Mouse (Mus musculus) embryonic facial prominence, embryonic 11.5 days (tissue): ENCODE data around the gene Camkmt. TPM values are rescaled to one million over a fixed set of nuclear protein-coding genes. Genes with fewer than 3 reads are reported as not detected.

Experiments used
- ATAC-seq: fragments of 200-750 bp; cut with Nextera tagmentation; replicated peaks from 2 replicates; pipeline ENCODE4 v1.8.0; 2017; ENCODE audit warnings: low read depth; ENCODE audit not compliant: insufficient number of reproducible peaks, low FRiP score, low TSS enrichment
- DNase-seq: peaks from one replicate; pipeline ENCODE4 v3.0.0-alpha.2; 2015; ENCODE audit warnings: low spot score
- H3K27ac ChIP-seq: fragments of 300-500 bp; sonication (generic); replicated peaks from 2 replicates; pipeline ENCODE4 v1.5.1; 2014; ENCODE audit warnings: mild to moderate bottlenecking, low read depth, low read length, control low read depth
- H3K27me3 ChIP-seq: fragments of 300-500 bp; sonication (generic); 2 replicates; pipeline ENCODE4 v1.6.1; 2014; ENCODE audit warnings: mild to moderate bottlenecking, low read length, moderate library complexity, mixed read lengths; ENCODE audit not compliant: control insufficient read depth, insufficient read depth
- H3K36me3 ChIP-seq: fragments of 300-500 bp; sonication (generic); replicated peaks from 2 replicates; pipeline ENCODE4 v1.6.1; 2014; ENCODE audit warnings: low read depth, mild to moderate bottlenecking, low read length, moderate library complexity, mixed read lengths; ENCODE audit not compliant: control insufficient read depth, insufficient read depth
- H3K4me1 ChIP-seq: fragments of 300-500 bp; sonication (generic); 2 replicates; pipeline ENCODE4 v1.6.1; 2014; ENCODE audit warnings: low read length, mixed read lengths; ENCODE audit not compliant: control insufficient read depth, insufficient read depth
- H3K4me2 ChIP-seq: fragments of 300-500 bp; sonication (generic); 2 replicates; pipeline ENCODE4 v1.6.1; 2014; ENCODE audit warnings: low read depth, mild to moderate bottlenecking, control low read depth, low read length, moderate library complexity
- H3K4me3 ChIP-seq: fragments of 300-500 bp; sonication (generic); 2 replicates; pipeline ENCODE4 v1.5.1; 2014; ENCODE audit warnings: low read depth, low read length, control low read depth
- H3K9ac ChIP-seq: fragments of 300-500 bp; sonication (generic); replicated peaks from 2 replicates; pipeline ENCODE4 v1.6.1; 2014; ENCODE audit warnings: mild to moderate bottlenecking, control low read depth, low read length
- H3K9me3 ChIP-seq: fragments of 300-500 bp; sonication (generic); replicated peaks from 2 replicates; pipeline ENCODE4 v1.6.1; 2016; ENCODE audit warnings: mild to moderate bottlenecking, low read length, inconsistent platforms, mixed read lengths; ENCODE audit not compliant: control insufficient read depth
- WGBS: fragments of 180-500 bp; shearing (Covaris S2); extraction: QIAGEN DNeasy Blood & Tissue Kit; methylation state at CpG from one replicate; pipeline ENCODE4 v1.1.7; 2014; 5-methylcytosine and 5-hydroxymethylcytosine counted together
- polyA plus RNA-seq: library from polyadenylated mRNA; unstranded; fragments of >200 nt; fragmentation: Nextera tagmentation; extraction: Ambion mirVana; gene quantifications from 2 replicates; pipeline ENCODE4 v1.2.1, GENCODE M21; 2014

Gene Camkmt
- polyA plus RNA-seq, 1 experiment from 2014 or later = 16.8 TPM

DNA sequence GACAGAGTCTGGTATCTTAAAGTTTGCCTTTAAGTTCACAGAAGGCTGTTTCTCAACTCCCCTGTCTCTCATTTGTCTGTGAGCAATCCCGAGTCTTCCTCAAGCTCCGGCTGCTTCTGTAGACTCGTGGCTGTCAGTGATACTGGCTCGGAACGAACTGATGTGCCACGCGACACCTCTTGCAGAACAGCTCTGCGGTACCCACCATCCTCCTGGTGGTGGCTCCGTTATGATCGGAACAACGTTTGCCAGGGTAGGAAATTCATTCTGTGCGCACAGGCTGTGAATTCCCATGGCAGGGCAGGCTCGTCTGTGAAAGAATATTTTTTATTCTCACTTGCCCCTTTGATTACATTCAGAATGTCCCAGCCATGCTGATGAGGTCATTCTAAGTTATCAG lies 221.0 kb downstream of the Camkmt start:
- ATAC-seq = no peak
- DNase-seq = peak; percentile 3
- no peak overlapping the region for H3K4me3 ChIP-seq
- H3K4me2 ChIP-seq = no peak overlapping the region
- H3K27me3 ChIP-seq = no peaks in the 10 kb centered on the region
- H3K27ac ChIP-seq = no peak overlapping the region
- no peaks in the 10 kb centered on the region for H3K9me3 ChIP-seq
- no peak overlapping the region for H3K9ac ChIP-seq
- WGBS = 84% methylated on average over 13 of the region's 13 CpGs
- H3K4me1 ChIP-seq = no peaks in the 10 kb centered on the region
- no peaks in the 10 kb centered on the region for H3K36me3 ChIP-seq

DNA sequence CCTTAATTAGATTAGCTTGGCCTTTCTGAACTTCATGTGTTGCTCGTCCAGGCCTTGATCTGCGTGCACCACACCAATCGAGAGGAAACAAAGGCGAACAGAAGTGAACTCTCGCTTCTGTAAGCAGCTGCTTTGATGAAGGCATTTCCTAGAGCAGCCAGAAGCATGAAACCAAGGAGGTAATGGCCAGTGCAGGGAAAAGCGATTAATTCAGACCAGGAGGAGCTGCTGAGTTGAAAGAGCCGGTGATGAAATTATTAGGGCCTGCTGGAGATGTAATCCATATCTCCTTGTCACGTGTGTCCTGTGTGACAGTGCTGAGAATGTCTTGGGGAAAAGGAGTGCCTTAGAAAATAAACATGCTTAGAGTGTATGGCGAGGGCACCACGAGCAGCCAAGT lies 228.0 kb downstream of the Camkmt start:
- 51% methylated on average over 10 of the region's 10 CpGs for WGBS
- H3K4me3 ChIP-seq = no peak overlapping the region
- H3K9ac ChIP-seq = no peak overlapping the region
- H3K36me3 ChIP-seq = no peaks in the 10 kb centered on the region
- no peak for ATAC-seq
- no peaks in the 10 kb centered on the region; the same call in 1 of the 2 replicates for H3K4me1 ChIP-seq
- H3K9me3 ChIP-seq = no peaks in the 10 kb centered on the region
- H3K4me2 ChIP-seq = no peak overlapping the region
- H3K27me3 ChIP-seq = no peaks in the 10 kb centered on the region
- DNase-seq = peak; percentile 58
- H3K27ac ChIP-seq = no peak overlapping the region

DNA sequence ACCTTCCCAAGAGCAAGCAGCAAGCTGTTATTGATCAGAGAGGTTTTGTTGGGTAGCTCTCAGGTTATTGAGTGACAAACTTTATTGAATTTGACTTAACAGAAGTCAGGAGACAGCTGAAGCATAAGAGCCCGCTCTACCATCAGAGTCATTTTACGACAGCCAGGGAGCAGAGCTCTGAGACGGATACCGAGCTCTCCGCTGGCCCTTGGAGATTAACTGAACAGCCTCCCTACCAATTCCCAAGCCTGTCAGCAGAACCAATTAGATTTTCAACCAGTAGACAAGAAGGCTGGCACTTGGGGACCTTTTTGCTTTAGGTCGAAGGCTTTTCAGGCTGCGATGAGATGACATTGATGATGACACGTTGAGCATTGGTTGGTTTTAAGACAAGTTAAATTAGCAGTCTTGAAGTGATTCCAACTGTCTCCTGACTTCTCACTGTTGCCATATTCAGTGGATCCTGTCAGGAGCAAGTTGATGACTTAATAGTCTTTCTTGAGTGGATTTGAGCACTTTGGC lies 229.5 kb downstream of the Camkmt start:
- Histone ChIP-seq H3K4me1 (no peaks in the 10 kb centered on the region; the same call in 1 of the 2 replicates), H3K9me3 (no peaks in the 10 kb centered on the region), H3K4me2 (no peak overlapping the region), H3K4me3 (no peak overlapping the region), H3K27ac (no peak overlapping the region), H3K36me3 (no peaks in the 10 kb centered on the region), H3K27me3 (no peaks in the 10 kb centered on the region), H3K9ac (no peak overlapping the region)
- ATAC-seq (no peak), DNase-seq (no peak)
- 67% methylated on average over 8 of the region's 8 CpGs for WGBS

DNA sequence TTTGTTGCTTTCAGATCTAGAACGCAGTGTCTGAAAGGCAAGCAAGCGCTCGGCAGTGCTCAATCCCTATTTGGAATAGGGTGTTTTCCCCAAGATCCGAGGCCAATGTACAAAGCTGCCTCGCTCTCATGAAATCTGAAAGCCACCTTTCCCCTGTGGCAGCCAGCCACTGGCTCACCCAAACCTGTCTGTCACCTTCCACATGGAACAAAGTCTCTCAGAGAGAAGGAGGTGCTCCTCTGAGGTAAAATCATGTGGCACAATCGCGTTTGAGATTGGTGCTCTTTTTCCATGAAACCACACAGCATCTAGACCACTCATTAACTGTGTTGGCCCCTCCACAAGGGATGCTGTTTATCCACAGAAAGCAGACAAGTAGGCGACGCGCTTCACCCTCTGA lies 238.5 kb downstream of the Camkmt start:
- no peaks in the 10 kb centered on the region for H3K9me3 ChIP-seq
- H3K27ac ChIP-seq = no peak overlapping the region
- no peak for DNase-seq
- H3K4me2 ChIP-seq = no peak overlapping the region
- no peak overlapping the region for H3K4me3 ChIP-seq
- no peak overlapping the region for H3K9ac ChIP-seq
- 87% methylated on average over 10 of the region's 10 CpGs for WGBS
- ATAC-seq = no peak
- no peaks in the 10 kb centered on the region for H3K4me1 ChIP-seq
- no peaks in the 10 kb centered on the region for H3K27me3 ChIP-seq
- H3K36me3 ChIP-seq = no peaks in the 10 kb centered on the region

DNA sequence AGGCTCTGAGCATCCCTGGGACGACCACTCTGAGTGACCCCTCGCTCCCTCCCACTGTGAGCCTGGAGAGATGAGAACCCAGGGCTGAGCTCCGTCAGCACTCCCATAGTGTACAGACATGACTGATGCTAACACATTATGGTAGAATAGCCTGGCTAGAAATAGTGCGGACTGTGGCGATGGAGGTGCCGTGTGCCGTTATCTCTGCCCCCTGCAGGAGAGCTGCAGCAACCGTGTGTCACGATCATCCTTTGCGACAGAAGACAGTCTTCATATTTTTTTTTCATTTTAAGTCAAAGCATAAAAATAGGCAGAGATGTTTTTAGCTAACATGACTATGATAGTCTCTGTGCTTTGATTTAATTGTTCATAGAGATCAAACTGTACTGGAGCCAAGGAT lies 245.1 kb downstream of the Camkmt start:
- Histone ChIP-seq H3K36me3 (no peaks in the 10 kb centered on the region), H3K4me3 (no peak overlapping the region), H3K4me1 (no peaks in the 10 kb centered on the region), H3K27me3 (no peaks in the 10 kb centered on the region), H3K4me2 (no peak overlapping the region), H3K9me3 (no peaks in the 10 kb centered on the region), H3K9ac (no peak overlapping the region), H3K27ac (no peak overlapping the region)
- WGBS = 80% methylated on average over 10 of the region's 10 CpGs
- ATAC-seq (no peak), DNase-seq (no peak)

DNA sequence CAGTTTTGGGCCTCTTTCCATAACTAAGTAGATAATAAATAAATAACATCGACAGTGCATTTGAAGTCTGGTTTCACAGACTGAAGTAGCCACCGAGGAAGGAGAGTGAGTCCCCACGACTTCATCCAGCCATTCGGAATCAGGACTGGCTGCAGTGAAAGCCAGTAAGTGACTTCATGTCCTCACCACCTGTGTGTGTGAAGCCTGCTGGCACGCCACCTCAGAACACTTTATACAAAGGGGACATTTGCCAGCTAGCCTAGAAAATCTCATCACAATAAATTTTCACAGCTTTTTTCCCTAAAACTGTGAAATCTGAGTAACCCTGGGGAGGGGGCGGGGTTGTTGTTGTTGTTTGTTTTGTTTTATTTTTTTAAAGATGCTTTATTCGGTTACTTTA lies 247.3 kb downstream of the Camkmt start:
- H3K9ac ChIP-seq = no peak overlapping the region
- H3K9me3 ChIP-seq = no peaks in the 10 kb centered on the region
- H3K4me1 ChIP-seq = no peaks in the 10 kb centered on the region
- no peak overlapping the region for H3K4me2 ChIP-seq
- no peak overlapping the region for H3K27ac ChIP-seq
- no peaks in the 10 kb centered on the region for H3K36me3 ChIP-seq
- H3K27me3 ChIP-seq = no peaks in the 10 kb centered on the region
- no peak overlapping the region for H3K4me3 ChIP-seq
- WGBS = 81% methylated on average over 7 of the region's 7 CpGs
- DNase-seq = no peak
- ATAC-seq = no peak

DNA sequence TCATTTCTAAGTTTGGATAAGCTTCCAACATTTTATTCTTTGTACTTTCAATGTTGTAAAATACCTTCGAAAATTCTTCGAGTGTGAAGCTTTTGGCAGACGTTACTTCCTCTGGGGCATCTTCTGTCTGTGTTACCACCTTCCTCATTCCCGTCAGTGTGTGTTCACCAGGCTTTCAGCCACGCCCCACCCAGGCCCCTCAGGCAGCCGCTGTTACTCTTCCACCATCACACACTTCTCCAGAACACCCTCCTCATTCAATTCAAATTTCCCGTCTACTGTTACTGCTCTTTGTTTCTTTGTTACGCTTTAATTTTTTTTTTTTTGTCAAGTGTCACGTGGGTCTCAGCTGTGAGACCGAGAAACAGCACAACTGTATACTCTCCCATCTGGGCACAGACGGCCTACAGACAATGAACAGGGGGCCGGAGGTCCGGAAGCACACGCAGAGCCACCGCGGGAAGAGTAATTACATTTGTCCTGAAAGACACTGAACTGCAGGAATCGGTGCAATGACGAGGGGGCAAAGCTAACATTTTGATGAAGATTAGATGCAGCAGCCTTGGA lies 250.9 kb downstream of the Camkmt start:
- H3K4me1 ChIP-seq = no peaks in the 10 kb centered on the region
- no peaks in the 10 kb centered on the region for H3K36me3 ChIP-seq
- WGBS = 43% methylated on average over 18 of the region's 18 CpGs
- H3K27me3 ChIP-seq = no peaks in the 10 kb centered on the region
- ATAC-seq (no peak), DNase-seq (no peak)
- no peak overlapping the region for H3K9ac ChIP-seq
- H3K4me2 ChIP-seq = no peak overlapping the region
- H3K27ac ChIP-seq = no peak overlapping the region
- no peaks in the 10 kb centered on the region for H3K9me3 ChIP-seq
- no peak overlapping the region for H3K4me3 ChIP-seq

DNA sequence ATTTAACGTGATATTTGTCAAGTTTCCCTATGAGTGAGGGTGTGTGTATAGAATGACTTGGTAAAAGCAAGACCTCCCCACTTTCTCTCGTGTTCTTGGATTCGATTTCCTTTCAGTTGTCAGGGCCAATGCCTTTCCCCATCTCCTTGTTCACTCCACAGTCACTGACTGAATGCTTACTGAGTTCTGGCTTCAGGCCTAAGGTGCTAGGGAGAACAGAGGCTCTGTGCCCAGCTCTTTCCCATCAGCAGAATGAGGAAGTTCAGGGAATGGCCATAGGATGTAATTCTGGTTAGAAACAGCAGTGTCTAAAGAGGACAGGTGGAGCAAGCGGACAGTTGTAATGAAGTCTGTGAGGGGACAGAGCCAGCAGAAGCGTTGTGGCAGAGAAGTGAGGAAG lies 252.1 kb downstream of the Camkmt start:
- H3K36me3 ChIP-seq = no peaks in the 10 kb centered on the region
- H3K27me3 ChIP-seq = no peaks in the 10 kb centered on the region
- no peak overlapping the region for H3K9ac ChIP-seq
- 92% methylated on average over 5 of the region's 5 CpGs for WGBS
- no peak overlapping the region for H3K4me3 ChIP-seq
- no peak overlapping the region for H3K27ac ChIP-seq
- ATAC-seq (no peak), DNase-seq (no peak)
- H3K4me1 ChIP-seq = no peaks in the 10 kb centered on the region
- H3K9me3 ChIP-seq = no peaks in the 10 kb centered on the region
- H3K4me2 ChIP-seq = no peak overlapping the region
